Mouse (Mus musculus) stomach, embryonic 15.5 days (tissue): ENCODE results near the gene Cyp4f16. TPM values are rescaled to one million over a fixed set of nuclear protein-coding genes. Genes with fewer than 3 reads are reported as not detected.
"Not testable (repeated sequence)": the region's sequence is repeated elsewhere in the genome, so short reads cannot be mapped to it uniquely, and the experiment has no call there.

Experiments
- ATAC-seq: fragments of 200-750 bp; cut with Nextera tagmentation; 2 replicates; pipeline ENCODE4 v1.8.0; 2017; ENCODE audit warnings: low read depth, moderate number of reproducible peaks, moderate TSS enrichment; ENCODE audit not compliant: insufficient read depth, low FRiP score
- H3K27ac ChIP-seq: fragments of 300-500 bp; sonication (generic); 2 replicates; pipeline ENCODE4 v1.5.1; 2015; ENCODE audit warnings: mild to moderate bottlenecking, inconsistent platforms
- H3K27me3 ChIP-seq: fragments of 300-500 bp; sonication (generic); replicated peaks from 2 replicates; pipeline ENCODE4 v1.6.1; 2015; ENCODE audit warnings: inconsistent platforms
- H3K36me3 ChIP-seq: fragments of 300-500 bp; sonication (generic); 2 replicates; pipeline ENCODE4 v1.6.1; 2015; ENCODE audit warnings: inconsistent platforms
- H3K4me1 ChIP-seq: fragments of 300-500 bp; sonication (generic); 2 replicates; pipeline ENCODE4 v1.6.1; 2015; ENCODE audit warnings: inconsistent platforms
- H3K4me2 ChIP-seq: fragments of 300-500 bp; sonication (generic); 2 replicates; pipeline ENCODE4 v1.6.1; 2015; ENCODE audit warnings: mild to moderate bottlenecking, inconsistent platforms
- H3K4me3 ChIP-seq: fragments of 300-500 bp; sonication (generic); replicated peaks from 2 replicates; pipeline ENCODE4 v1.5.1; 2015; ENCODE audit warnings: inconsistent platforms
- H3K9ac ChIP-seq: fragments of 300-500 bp; sonication (generic); 2 replicates; pipeline ENCODE4 v1.6.1; 2015; ENCODE audit warnings: inconsistent platforms
- H3K9me3 ChIP-seq: fragments of 300-500 bp; sonication (generic); 2 replicates; pipeline ENCODE4 v1.6.1; 2016; ENCODE audit warnings: inconsistent platforms
- WGBS: fragments of 180-500 bp; shearing (Covaris S2); methylation state at CpG from one replicate; pipeline ENCODE4 v1.1.7; 2015; 5-methylcytosine and 5-hydroxymethylcytosine counted together
- polyA plus RNA-seq: library from polyadenylated mRNA; unstranded; fragments of >200 nt; fragmentation: Nextera tagmentation; extraction: Ambion mirVana; gene quantifications from 2 replicates; pipeline ENCODE4 v1.2.1, GENCODE M21; 2015

Gene Cyp4f16
- polyA plus RNA-seq, 1 experiment from 2014 or later = 24.6 TPM

DNA sequence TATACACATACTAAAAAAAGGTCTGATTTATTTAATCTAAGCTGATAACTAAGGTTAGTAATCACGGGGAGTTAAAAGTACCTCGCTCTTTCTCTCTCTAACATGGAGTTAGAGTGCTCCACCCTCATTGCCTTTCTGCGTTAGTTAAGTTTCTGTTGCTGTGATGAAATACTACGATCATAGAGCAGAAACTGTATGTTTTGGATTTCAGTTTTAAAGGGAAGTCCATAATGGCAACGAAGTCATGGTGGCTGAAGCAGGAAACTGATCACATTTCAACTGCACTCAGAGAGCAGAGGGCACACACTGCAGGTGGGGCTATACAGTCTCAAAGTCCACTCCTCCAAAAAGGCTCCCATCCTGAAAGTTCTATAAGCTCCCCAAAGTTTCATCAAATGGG lies 13.5 kb upstream of the Cyp4f16 start:
- ATAC-seq = no peak

DNA sequence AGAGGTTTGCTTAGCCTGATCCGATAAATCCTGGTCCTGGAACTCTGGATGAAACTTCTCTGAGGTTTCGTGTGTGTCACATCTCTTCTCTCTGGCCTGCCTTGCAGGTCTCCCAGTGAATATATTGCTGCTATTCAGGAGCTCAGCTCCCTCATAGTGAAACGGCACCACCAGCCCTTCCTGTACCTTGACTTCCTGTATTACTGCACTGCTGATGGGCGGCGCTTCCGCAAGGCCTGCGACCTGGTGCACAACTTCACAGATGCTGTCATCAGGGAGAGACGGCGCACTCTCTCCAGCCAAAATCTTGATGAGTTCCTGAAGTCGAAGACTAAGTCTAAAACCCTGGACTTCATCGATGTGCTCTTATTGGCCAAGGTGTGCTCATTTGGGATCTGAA lies 12.5 kb upstream of the Cyp4f16 start:
- Histone ChIP-seq H3K9me3 (no peaks in the 10 kb centered on the region), H3K4me1 (no peaks in the 10 kb centered on the region), H3K4me3 (no peak overlapping the region), H3K27me3 (no peaks in the 10 kb centered on the region), H3K36me3 (no peaks in the 10 kb centered on the region), H3K27ac (no peak overlapping the region), H3K4me2 (no peak overlapping the region), H3K9ac (no peak overlapping the region)
- WGBS = 89% methylated on average over 11 of the region's 11 CpGs
- no peak for ATAC-seq

More for the DNA sequence above, 13.5 kb upstream of the Cyp4f16 start:
- no peaks in the 10 kb centered on the region for H3K4me1 ChIP-seq
- H3K4me3 ChIP-seq = no peak overlapping the region
- no peaks in the 10 kb centered on the region for H3K27me3 ChIP-seq
- no peak overlapping the region for H3K27ac ChIP-seq
- H3K36me3 ChIP-seq = no peaks in the 10 kb centered on the region
- H3K9ac ChIP-seq = no peak overlapping the region
- whole genome bisulfite sequencing = 83% methylated on average over 5 of the region's 5 CpGs
- no peak overlapping the region for H3K4me2 ChIP-seq
- no peaks in the 10 kb centered on the region for H3K9me3 ChIP-seq

DNA sequence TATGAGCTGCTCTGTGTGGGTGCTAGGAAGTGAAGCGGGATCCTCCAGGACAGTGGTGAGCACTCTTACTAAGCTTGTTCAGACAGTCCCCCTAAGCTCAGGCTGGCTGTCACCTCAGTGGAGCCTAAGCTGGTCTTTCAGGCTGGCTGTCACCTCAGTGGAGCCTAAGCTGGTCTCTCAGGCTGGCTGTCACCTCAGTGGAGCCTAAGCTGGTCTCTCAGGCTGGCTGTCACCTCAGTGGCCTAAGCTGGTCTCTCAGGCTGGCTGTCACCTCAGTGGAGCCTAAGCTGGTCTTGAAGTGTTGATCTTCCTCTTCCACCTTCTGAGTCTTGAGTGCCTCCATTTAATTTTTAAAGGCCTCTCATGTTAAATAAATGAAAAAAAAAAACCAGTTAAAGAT lies 10.0 kb upstream of the Cyp4f16 start:
- ATAC-seq = not testable (repeated sequence)

DNA sequence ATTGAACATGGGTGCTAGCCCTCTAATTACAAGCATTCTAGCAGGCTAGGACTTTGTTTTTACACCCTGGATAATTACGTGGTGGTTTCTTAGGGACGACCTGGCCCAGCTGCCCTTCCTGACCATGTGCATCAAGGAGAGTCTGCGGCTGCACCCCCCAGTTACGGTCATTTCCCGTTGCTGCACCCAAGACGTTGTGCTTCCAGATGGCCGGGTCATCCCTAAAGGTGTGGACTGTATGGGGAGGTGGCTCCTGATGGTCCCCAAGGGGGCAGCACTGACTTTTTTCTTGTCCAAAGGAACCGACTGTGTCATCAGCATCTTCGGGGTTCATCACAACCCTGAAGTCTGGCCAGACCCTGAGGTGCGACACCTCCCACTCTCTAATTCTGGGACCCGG lies 8.6 kb upstream of the Cyp4f16 start:
- no peaks in the 10 kb centered on the region for H3K27me3 ChIP-seq
- H3K4me1 ChIP-seq = no peaks in the 10 kb centered on the region
- H3K4me3 ChIP-seq = no peak overlapping the region
- no peak overlapping the region for H3K9ac ChIP-seq
- WGBS = 83% methylated on average over 11 of the region's 11 CpGs
- peak overlapping the region; percentile 50 for H3K4me2 ChIP-seq
- H3K36me3 ChIP-seq = no peaks in the 10 kb centered on the region
- H3K9me3 ChIP-seq = no peaks in the 10 kb centered on the region
- ATAC-seq = no peak
- H3K27ac ChIP-seq = no peak overlapping the region

More for the DNA sequence above, 10.0 kb upstream of the Cyp4f16 start:
- not testable (repeated sequence) for H3K27me3 ChIP-seq, H3K9me3 ChIP-seq, H3K9ac ChIP-seq, H3K4me1 ChIP-seq, H3K4me3 ChIP-seq, H3K27ac ChIP-seq, H3K4me2 ChIP-seq, H3K36me3 ChIP-seq
- WGBS = 85% methylated on average over 1 of the region's 1 CpGs

DNA sequence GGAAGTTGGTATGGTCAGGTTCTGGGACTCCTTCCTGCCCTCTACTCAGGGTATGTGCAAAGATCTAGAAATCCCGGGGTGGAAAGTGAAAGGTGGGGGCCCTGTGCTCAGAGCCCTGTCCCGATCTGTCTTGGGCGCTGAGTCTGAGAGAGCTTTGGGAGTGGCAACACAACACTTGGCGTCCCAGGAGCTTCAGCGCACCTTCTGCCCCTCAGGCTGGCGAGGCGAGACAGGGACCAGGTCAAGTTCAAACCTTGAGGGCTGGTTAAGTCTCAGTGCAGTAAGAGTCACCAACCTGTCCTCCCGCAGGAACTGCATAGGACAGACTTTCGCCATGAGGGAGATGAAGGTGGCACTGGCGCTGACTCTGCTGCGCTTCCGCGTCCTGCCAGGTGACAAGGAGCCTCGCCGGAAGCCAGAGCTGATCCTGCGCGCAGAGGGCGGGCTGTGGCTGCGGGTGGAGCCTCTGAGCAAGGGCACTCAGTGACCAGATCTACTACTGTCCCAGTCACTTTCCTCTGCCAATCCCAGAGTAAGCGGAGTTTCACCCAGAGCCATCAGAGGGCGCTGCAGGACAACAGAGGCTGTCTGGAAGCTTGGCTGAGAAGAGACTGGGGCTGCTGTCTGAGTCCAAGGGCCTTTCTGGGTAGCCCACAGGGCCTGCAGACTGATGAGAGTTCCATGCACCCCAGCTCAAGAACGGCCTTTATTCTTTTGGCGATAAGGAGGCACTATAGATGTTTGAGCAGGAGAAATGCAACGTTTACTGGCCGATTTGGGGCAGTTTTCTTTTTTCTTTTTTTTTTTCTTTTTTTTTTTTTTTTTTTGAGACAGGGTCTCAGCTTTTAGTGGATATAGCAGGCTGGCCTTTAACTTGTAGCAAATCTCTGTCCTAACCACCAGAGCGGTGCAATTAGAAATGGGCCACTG lies 7.7 kb upstream of the Cyp4f16 start:
- Histone ChIP-seq H3K27me3 (no peaks in the 10 kb centered on the region), H3K4me2 (peak overlapping the region; percentile 50), H3K36me3 (no peaks in the 10 kb centered on the region), H3K4me1 (no peaks in the 10 kb centered on the region), H3K9me3 (no peaks in the 10 kb centered on the region), H3K27ac (no peak overlapping the region), H3K4me3 (peak overlapping the region; percentile 36), H3K9ac (no peak overlapping the region)
- 20% methylated on average over 26 of the region's 26 CpGs for WGBS
- peak; percentile 93 for ATAC-seq

DNA sequence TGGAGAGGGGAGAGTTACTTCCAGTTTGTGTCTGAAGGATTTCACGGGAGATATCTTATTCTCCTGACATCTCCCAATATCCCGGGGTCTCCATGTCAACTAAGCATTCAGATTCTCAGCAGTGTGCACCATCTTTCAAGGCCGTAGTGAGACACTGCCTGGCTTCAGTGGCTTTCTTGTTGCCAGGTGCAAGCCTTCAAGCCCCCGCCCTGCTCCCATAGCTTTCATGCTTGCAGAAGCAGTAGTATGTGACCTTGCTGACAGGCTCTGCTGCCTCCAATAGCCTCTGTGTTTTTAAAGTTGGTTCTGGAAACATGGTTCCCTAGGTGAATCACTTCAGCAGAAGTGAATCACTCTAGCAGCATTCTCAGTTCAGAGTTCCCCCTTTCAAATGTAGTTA lies 4.0 kb upstream of the Cyp4f16 start:
- H3K9ac ChIP-seq, H3K4me3 ChIP-seq, H3K4me1 ChIP-seq, H3K9me3 ChIP-seq, H3K27ac ChIP-seq, H3K27me3 ChIP-seq, H3K36me3 ChIP-seq, ATAC-seq, H3K4me2 ChIP-seq: not testable (repeated sequence)
- WGBS = 59% methylated on average over 4 of the region's 4 CpGs

- Histone ChIP-seq H3K4me2 (no peak overlapping the region), H3K36me3 (no peaks in the 10 kb centered on the region), H3K9ac (no peak overlapping the region), H3K4me1 (peaks cover 4% of the 10 kb centered on the region; the same call in 1 of the 2 replicates), H3K27ac (no peak overlapping the region), H3K27me3 (no peaks in the 10 kb centered on the region), H3K9me3 (no peaks in the 10 kb centered on the region), H3K4me3 (no peak overlapping the region)
- WGBS = 78% methylated on average over 6 of the region's 6 CpGs
- ATAC-seq = no peak
Measured at GRCm38 (mm10) chr17:32534068-32534467, 2.3 kb upstream of the Cyp4f16 start.

- Histone ChIP-seq H3K27me3 (no peaks in the 10 kb centered on the region), H3K9me3 (no peaks in the 10 kb centered on the region), H3K4me3 (peak overlapping the region; percentile 49), H3K9ac (0 out of 2 replicates have a peak overlapping the region, but pooled peaks have one; percentile 3), H3K27ac (peak overlapping the region; percentile 41; the same call in 1 of the 2 replicates), H3K4me1 (peaks cover 4% of the 10 kb centered on the region; the same call in 1 of the 2 replicates), H3K4me2 (peak overlapping the region; percentile 63), H3K36me3 (no peaks in the 10 kb centered on the region)
- WGBS = 51% methylated on average over 5 of the region's 5 CpGs
- no peak for ATAC-seq
Measured at GRCm38 (mm10) chr17:32536867-32537250, 501 bp downstream of the Cyp4f16 start.

GRCm38 (mm10) chr17:32544792-32545191 lies 8.4 kb downstream of the Cyp4f16 start:
- not testable (repeated sequence) for H3K36me3 ChIP-seq, H3K27me3 ChIP-seq, H3K4me2 ChIP-seq, H3K4me1 ChIP-seq, H3K9ac ChIP-seq, ATAC-seq, H3K9me3 ChIP-seq, H3K27ac ChIP-seq, H3K4me3 ChIP-seq
- WGBS = 84% methylated on average over 5 of the region's 5 CpGs

DNA sequence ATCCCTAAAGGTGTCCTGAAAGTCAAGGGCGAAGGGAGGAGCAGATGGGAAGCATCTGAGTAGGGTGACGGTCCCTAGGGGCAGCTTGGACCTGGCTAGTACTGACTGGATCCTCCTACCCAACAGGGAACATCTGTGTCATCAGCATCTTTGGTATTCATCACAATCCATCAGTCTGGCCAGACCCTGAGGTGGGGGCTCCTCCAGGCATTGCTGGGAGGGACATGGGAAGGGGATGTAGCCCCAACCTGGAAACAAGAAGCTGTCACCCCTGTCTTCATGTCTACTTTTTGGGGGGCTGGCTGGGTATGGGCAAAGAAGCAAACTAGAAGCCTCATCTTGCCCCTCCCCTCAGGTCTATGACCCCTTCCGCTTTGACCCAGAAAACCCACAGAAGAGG lies 14.0 kb downstream of the Cyp4f16 start:
- H3K4me3 ChIP-seq, H3K4me1 ChIP-seq, ATAC-seq, H3K27ac ChIP-seq, H3K27me3 ChIP-seq, H3K9me3 ChIP-seq, H3K9ac ChIP-seq, H3K36me3 ChIP-seq: not testable (repeated sequence)
- 80% methylated on average over 3 of the region's 3 CpGs for WGBS
- peak overlapping the region; percentile 51 for H3K4me2 ChIP-seq

DNA sequence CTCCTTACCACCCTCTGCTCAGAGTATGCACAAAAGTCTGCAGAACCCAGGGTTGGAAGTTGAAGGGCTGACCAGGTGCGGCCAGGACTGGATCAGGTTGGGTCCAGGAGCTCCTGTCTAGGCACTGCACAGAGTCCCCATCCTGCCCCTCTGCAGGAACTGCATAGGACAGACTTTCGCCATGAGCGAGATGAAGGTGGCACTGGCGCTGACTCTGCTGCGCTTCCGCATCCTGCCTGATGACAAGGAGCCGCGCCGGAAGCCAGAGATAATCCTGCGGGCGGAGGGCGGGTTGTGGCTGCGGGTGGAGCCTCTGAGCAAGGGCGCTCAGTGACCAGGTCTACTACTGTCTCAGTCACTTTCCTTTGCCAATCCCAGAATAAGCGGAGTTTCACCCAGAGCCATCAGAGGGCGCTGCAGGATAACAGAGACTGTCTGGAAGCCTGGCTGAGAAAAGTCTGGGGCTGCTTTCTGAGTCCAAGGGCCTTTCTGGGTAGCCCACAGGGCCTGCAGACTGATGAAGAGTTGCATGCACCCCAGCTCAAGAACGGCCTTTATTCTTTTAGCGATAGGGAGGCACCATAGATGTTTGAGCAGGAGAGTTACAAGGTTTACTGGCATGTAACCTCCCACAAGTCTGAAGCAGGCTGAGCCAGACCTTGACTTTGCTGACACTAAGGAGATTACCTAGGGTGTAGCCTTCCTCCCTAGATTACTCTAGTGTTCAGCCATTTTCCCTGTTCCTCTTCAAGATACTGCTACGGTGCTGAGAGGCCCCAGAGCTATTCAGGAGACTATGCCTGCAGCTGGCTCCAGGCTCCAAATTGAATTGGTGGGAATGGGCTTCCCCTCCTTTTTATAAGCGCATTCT lies 14.8 kb downstream of the Cyp4f16 start:
- peak; percentile 68; the same call in 1 of the 2 replicates for ATAC-seq
- Histone ChIP-seq H3K27me3 (no peaks in the 10 kb centered on the region), H3K9ac (no peak overlapping the region), H3K4me1 (peaks cover 8% of the 10 kb centered on the region; the same call in 1 of the 2 replicates), H3K27ac (no peak overlapping the region), H3K4me3 (peak overlapping the region; percentile 26; the same call in 1 of the 2 replicates), H3K36me3 (no peaks in the 10 kb centered on the region), H3K4me2 (peak overlapping the region; percentile 51), H3K9me3 (no peaks in the 10 kb centered on the region)
- 13% methylated on average over 20 of the region's 20 CpGs for WGBS

DNA sequence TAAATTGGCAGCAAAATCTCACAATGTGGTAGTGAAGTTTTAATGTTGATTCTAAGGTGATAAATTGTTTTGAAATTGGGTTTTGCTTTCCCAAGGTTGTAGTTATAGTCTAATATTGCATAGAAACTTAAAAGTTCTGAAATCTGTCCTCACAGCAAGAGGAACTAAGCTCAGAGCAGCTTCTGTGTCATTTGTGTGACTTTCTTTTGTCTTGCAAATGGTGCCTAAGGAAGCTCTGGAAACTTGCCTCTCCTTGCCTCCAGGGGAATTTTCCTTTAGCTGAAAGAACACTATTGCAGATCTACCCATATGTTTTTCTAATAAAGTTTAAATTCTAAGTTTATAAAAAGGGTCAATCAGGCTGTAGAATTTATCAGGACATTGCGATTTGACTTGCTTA lies 16.7 kb downstream of the Cyp4f16 start:
- not testable (repeated sequence) for H3K27me3 ChIP-seq, H3K4me1 ChIP-seq, H3K27ac ChIP-seq, H3K9me3 ChIP-seq, H3K4me2 ChIP-seq, ATAC-seq, H3K9ac ChIP-seq, H3K4me3 ChIP-seq, H3K36me3 ChIP-seq
- WGBS = 47% methylated on average over 1 of the region's 1 CpGs
